In the genomic region with DNA sequence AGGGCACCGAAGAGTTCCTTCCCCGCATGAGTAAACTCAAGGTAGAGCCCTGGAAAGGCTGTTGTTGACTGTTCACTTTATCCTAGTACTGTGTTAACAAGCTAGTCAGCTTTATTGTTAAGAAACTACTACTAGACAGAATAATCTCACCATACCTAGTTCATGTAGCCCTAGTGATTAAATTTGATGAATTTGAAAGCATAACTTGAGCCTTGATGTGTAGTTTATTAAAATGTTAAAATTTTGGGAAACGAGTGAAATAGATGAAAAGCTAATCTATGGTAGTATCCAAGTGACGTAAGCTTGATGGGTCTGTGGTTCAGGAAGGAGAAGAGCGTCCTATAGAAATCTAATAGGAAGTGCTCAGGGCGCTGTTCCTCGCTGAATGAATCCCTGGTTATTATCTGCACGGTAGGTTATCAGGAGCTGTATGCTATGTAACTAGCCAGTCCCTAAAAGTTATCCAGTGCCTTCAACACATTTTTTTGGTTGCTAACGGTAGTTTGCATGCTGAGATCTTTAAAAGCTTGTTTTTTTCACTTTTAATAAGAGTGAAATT, we compare ENCODE assay signal across 8 mouse cellular contexts. TPM values are rescaled to one million over a fixed set of nuclear protein-coding genes. Genes with fewer than 3 reads are reported as not detected.
DNase-seq lines count a peak whose midpoint lies in the region; ATAC-seq and TF ChIP-seq lines count a peak whose summit lies in the region.

No protein-coding gene starts in this region.

- H3K4me2 ChIP-seq in forebrain, embryonic 12.5 days = peak overlapping the region; percentile 68
- peak overlapping the region; percentile 74 for H3K4me2 ChIP-seq in liver, embryonic 13.5 days

- no peaks in the 10 kb centered on the region for H3K9me3 ChIP-seq in E14TG2a.4 (ENCODE audit: low read length)
- H3K9me3 ChIP-seq in forebrain, embryonic 12.5 days = no peaks in the 10 kb centered on the region
- H3K9me3 ChIP-seq in liver, embryonic 13.5 days (replicated peaks) = no peaks in the 10 kb centered on the region

- no peaks in the 10 kb centered on the region for H3K27me3 ChIP-seq in E14TG2a.4 (ENCODE audit: insufficient read depth, low read length)
- H3K27me3 ChIP-seq in forebrain, embryonic 12.5 days = no peaks in the 10 kb centered on the region
- no peaks in the 10 kb centered on the region for H3K27me3 ChIP-seq in liver, embryonic 13.5 days

- TF ChIP-seq CTCF in gastrocnemius, adult 2 months (IDR thresholded peaks at IDR 0.05) = no peak
- TF ChIP-seq CTCF in E14TG2a.4 (conservative IDR thresholded peaks at IDR 0.05; ENCODE audit: low read length) = no peak

- intact Hi-C loops in gastrocnemius, adult 2 months (cut with DNase I) = loop anchor here (2.0 kb wide), 1 partner anchor 40 kb away; the partner anchor contains the start of gene Slc25a29
- intact Hi-C loops in gastrocnemius, postnatal 14 days (cut with DNase I; ENCODE audit: low total_unique reads) = loop anchor here (5.0 kb wide), 1 partner anchor 97 kb away; the partner anchor contains the start of genes Wars and Wdr25

- peak overlapping the region; percentile 100 for H3K4me3 ChIP-seq in gastrocnemius, adult 2 months
- peak overlapping the region; percentile 94 for H3K4me3 ChIP-seq in E14TG2a.4 (replicated peaks; ENCODE audit: low read length)
- peak overlapping the region; percentile 100 for H3K4me3 ChIP-seq in forebrain, embryonic 12.5 days (replicated peaks)
- peak overlapping the region; percentile 99 for H3K4me3 ChIP-seq in liver, embryonic 13.5 days (replicated peaks)

- peak overlapping the region; percentile 98 for H3K27ac ChIP-seq in gastrocnemius, adult 2 months
- peak overlapping the region; percentile 99; the same call in 1 of the 2 replicates for H3K27ac ChIP-seq in forebrain, embryonic 12.5 days
- H3K27ac ChIP-seq in liver, embryonic 13.5 days = peak overlapping the region; percentile 98

- 24% methylated on average over 9 of the region's 9 CpGs for WGBS in forebrain, embryonic 12.5 days
- WGBS in liver, embryonic 13.5 days (ENCODE audit: insufficient replicate concordance) = 3% methylated on average over 9 of the region's 9 CpGs

- DNase-seq in gastrocnemius, adult 2 months = no peak
- DNase-seq in gastrocnemius, postnatal 14 days = no peak
- peak; percentile 33 for DNase-seq in liver, embryonic 13.5 days
- no peak for DNase-seq in urinary bladder, postnatal 4 days (ENCODE audit: low spot score in 2 of 2)
- no peak for DNase-seq in left cerebral cortex, adult 8-10 months (ENCODE audit: low spot score in 2 of 2)
- no peak for DNase-seq in kidney, adult 11 months

- H3K36me3 ChIP-seq in E14TG2a.4 (ENCODE audit: insufficient read depth, low read length) = peaks cover 40% of the 10 kb centered on the region
- 0 out of 2 replicates have a peak, but pooled peaks cover under 1% of the 10 kb centered on the region for H3K36me3 ChIP-seq in forebrain, embryonic 12.5 days (replicated peaks)
- H3K36me3 ChIP-seq in liver, embryonic 13.5 days = peaks cover 18% of the 10 kb centered on the region

- no peak for ATAC-seq in forebrain, embryonic 12.5 days (ENCODE audit: low FRiP score)
- ATAC-seq in liver, embryonic 13.5 days (ENCODE audit: low read depth) = no peak

- peak overlapping the region; percentile 90 for H3K9ac ChIP-seq in forebrain, embryonic 12.5 days
- H3K9ac ChIP-seq in liver, embryonic 13.5 days = peak overlapping the region; percentile 98

- H3K4me1 ChIP-seq in E14TG2a.4 (replicated peaks; ENCODE audit: low read depth, low read length) = peaks cover 70% of the 10 kb centered on the region
- H3K4me1 ChIP-seq in forebrain, embryonic 12.5 days = peaks cover 35% of the 10 kb centered on the region
- peaks cover 56% of the 10 kb centered on the region for H3K4me1 ChIP-seq in liver, embryonic 13.5 days (replicated peaks)

RNA-seq across cellular contexts. Expression of gene Yy1, which starts 2.3 kb away (rescaled TPM):
- 10 to 100 TPM; 33.4 to 35.6 TPM for total RNA-seq in gastrocnemius, adult 2 months (2021)
- total RNA-seq in gastrocnemius, postnatal 14 days (2021) = 10 to 100 TPM; 24.2 to 24.8 TPM
- polyA plus RNA-seq in forebrain, embryonic 12.5 days (2016; fragmentation: Nextera tagmentation; extraction: Ambion mirVana) = 19.5 and 21.5 TPM in 2 replicates
- polyA plus RNA-seq in liver, embryonic 13.5 days (2015; fragmentation: Nextera tagmentation; extraction: Ambion mirVana) = 7.7 and 10.6 TPM in 2 replicates
- 10 to 100 TPM; 44.9 to 46.7 (median 46.1) TPM for total RNA-seq in left cerebral cortex, adult 8-10 months (2022)

RNA-seq across cellular contexts. Expression of gene Slc25a29, which starts 40.6 kb away (rescaled TPM):
- total RNA-seq in gastrocnemius, adult 2 months (2021) = 10 to 100 TPM; 11.9 to 12.1 TPM
- total RNA-seq in gastrocnemius, postnatal 14 days (2021) = 1 to 10 TPM; 4.5 to 5.3 TPM
- 15.8 and 17.0 TPM in 2 replicates for polyA plus RNA-seq in forebrain, embryonic 12.5 days (2016; fragmentation: Nextera tagmentation; extraction: Ambion mirVana)
- 0.98 and 1.0 TPM in 2 replicates for polyA plus RNA-seq in liver, embryonic 13.5 days (2015; fragmentation: Nextera tagmentation; extraction: Ambion mirVana)
- total RNA-seq in left cerebral cortex, adult 8-10 months (2022) = 10 to 100 TPM; 13.7 to 15.9 (median 14.6) TPM

RNA-seq across cellular contexts. Expression of gene Slc25a47, which starts 40.8 kb away (rescaled TPM):
- 1 to 10 TPM; 7.7 to 8.8 TPM for total RNA-seq in gastrocnemius, adult 2 months (2021)
- 1 to 10 TPM; 4.5 to 6.0 TPM for total RNA-seq in gastrocnemius, postnatal 14 days (2021)
- 11.3 and 11.7 TPM in 2 replicates for polyA plus RNA-seq in forebrain, embryonic 12.5 days (2016; fragmentation: Nextera tagmentation; extraction: Ambion mirVana)
- polyA plus RNA-seq in liver, embryonic 13.5 days (2015; fragmentation: Nextera tagmentation; extraction: Ambion mirVana) = 2.0 and 2.5 TPM in 2 replicates
- 10 to 100 TPM in 2 of 4 experiments, 1 to 10 TPM in 2; 9.4 to 11.4 (median 10.4) TPM for total RNA-seq in left cerebral cortex, adult 8-10 months (2022)
